Mouse (Mus musculus): Measurements from ENCODE around the gene Paqr8. TPM values are rescaled to one million over a fixed set of nuclear protein-coding genes. Genes with fewer than 3 reads are reported as not detected.
"Not testable (repeated sequence)": the region's sequence is repeated elsewhere in the genome, so short reads cannot be mapped to it uniquely, and the experiment has no call there.

Gene Paqr8
- polyA plus RNA-seq, 1 experiment from 2014 or later: 23.7 TPM

- Histone ChIP-seq H3K4me3 (no peak overlapping the region), H3K27ac (no peak overlapping the region), H3K4me1 (peaks cover 3% of the 10 kb centered on the region; the same call in 1 of the 2 replicates), H3K36me3 (replicated peaks) (no peaks in the 10 kb centered on the region), H3K4me2 (no peak overlapping the region), H3K9me3 (no peaks in the 10 kb centered on the region), H3K9ac (no peak overlapping the region), H3K27me3 (replicated peaks) (no peaks in the 10 kb centered on the region)
- ATAC-seq (replicated peaks): no peak
- WGBS: 76% methylated on average over 5 of the region's 5 CpGs
Measured at GRCm38 (mm10) chr1:20915608-20916007, 25.2 kb downstream of the Paqr8 start.

DNA sequence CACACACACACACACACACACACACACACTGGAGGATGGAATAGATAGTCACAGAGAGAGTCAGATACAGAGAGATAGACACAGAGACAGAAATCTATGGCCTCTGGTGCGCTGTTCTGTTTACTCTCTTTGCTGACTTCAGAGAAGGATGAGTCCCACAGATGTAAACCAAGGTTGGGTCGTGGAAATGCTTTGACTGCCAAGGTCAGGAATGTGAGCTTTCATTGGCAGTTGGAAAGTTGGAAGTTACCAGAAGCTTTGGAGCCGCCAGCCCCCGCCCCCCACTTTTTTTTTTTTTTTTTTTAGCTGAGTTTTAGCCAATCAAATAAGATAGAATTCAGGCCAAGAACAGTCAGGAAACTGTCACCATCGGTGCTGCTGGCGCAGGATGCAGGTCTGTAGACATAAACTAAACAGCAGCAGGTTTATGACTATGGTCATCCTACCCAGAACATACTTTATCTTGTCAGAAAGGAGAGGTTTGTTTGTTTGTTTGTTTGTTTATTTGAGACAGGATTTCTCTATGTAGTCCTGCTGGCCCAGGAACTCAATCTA, 27.2 kb downstream of the Paqr8 start:
- H3K4me1 ChIP-seq: peaks cover 9% of the 10 kb centered on the region; the same call in 1 of the 2 replicates
- H3K4me2 ChIP-seq: no peak overlapping the region
- no peaks in the 10 kb centered on the region for H3K27me3 ChIP-seq (replicated peaks)
- no peak overlapping the region for H3K4me3 ChIP-seq
- WGBS: 92% methylated on average over 6 of the region's 6 CpGs
- no peaks in the 10 kb centered on the region for H3K36me3 ChIP-seq (replicated peaks)
- H3K9ac ChIP-seq: no peak overlapping the region
- no peaks in the 10 kb centered on the region for H3K9me3 ChIP-seq
- no peak for ATAC-seq (replicated peaks)
- H3K27ac ChIP-seq: no peak overlapping the region

DNA sequence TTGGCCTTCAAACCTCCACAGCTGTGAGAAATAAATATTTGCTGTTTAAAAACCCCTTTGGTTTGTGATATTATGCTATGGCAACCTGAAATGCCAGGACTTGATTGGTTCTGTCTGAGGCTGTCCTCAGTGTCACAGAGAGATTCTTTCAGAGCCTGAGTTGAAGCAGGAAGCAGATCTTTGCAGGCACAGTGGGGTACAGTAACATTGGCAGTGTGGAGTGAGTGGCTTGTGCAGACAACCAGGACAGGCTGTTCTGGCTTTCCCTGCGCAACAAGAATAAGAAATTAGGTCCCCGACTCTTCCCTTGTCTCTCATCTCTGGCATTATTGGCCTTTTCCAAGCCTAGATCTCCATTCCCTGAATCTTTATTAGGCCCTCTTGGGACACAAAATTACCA, 29.3 kb downstream of the Paqr8 start:
- Histone ChIP-seq H3K4me3 (no peak overlapping the region), H3K27me3 (replicated peaks) (no peaks in the 10 kb centered on the region), H3K36me3 (replicated peaks) (no peaks in the 10 kb centered on the region), H3K4me2 (no peak overlapping the region), H3K9ac (no peak overlapping the region), H3K27ac (no peak overlapping the region), H3K9me3 (no peaks in the 10 kb centered on the region), H3K4me1 (peaks cover 14% of the 10 kb centered on the region)
- 84% methylated on average over 2 of the region's 2 CpGs for WGBS
- no peak for ATAC-seq (replicated peaks)

DNA sequence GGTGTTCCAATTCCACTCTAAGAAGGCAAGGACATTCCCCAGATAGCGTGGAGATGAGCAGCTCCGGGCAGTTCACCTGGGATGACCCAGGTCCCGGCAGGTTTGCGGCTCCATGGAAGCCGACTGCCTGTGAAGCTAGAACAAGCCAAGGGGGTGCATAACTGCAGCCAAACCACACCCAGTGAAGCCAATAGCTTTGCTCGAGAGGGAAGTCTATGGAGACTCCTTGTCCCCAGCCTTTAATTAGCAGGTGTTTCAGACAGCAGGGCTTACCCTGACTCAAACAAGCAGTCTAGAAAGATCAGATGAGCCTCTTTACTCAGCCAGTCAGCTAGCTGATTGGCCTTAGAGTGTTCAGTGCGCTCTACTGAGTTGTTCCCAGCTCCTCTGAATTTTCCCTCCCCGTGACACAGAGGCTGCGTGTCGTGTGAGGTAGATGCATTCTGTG, 30.7 kb downstream of the Paqr8 start:
- 0 out of 2 replicates have a peak overlapping the region, but pooled peaks have one; percentile 20 for H3K27ac ChIP-seq
- no peaks in the 10 kb centered on the region for H3K27me3 ChIP-seq (replicated peaks)
- WGBS: 72% methylated on average over 10 of the region's 10 CpGs
- H3K9me3 ChIP-seq: no peaks in the 10 kb centered on the region
- no peak overlapping the region for H3K4me2 ChIP-seq
- ATAC-seq (replicated peaks): peak; percentile 31; the same call in 1 of the 2 replicates
- no peak overlapping the region for H3K9ac ChIP-seq
- peaks cover 14% of the 10 kb centered on the region for H3K4me1 ChIP-seq
- H3K36me3 ChIP-seq (replicated peaks): no peaks in the 10 kb centered on the region
- no peak overlapping the region for H3K4me3 ChIP-seq

DNA sequence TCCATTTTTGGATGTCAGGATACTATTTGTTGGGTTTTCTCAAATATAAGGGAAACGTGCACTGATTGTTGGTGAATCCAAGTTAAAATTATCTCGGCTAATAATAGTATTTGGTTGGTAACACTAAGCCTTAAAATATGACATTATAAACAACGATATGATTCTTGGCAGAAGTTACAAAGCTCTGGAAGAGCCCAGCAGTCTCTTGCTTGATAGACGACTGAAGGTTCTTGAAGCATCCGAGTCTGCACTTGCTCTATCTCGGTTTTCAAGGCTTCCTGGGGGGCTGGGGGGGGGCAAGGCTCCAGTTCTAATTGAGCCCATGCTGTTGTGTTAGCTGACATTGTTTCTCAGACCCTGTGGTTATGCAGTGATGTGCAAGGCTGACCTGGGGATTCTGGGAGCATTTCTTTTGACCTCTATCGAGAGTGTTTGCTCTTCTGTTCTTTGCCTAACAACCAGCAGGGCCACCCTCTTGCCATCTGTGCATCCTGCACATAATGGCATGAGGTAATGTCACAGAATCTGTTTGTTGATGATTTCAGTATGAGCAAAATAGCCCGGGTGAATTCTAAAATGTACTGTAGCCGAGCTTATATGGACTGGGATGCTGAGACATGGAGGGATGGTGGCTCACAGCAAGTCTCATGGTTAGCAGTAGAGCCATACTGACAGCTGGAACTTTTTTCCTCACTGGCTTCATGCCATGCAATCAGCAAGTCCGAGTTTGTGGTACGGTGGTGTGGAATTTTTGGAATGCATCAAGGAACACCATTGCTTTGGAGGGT, 32.4 kb downstream of the Paqr8 start:
- Histone ChIP-seq H3K27me3 (replicated peaks) (no peaks in the 10 kb centered on the region), H3K4me3 (no peak overlapping the region), H3K27ac (peak overlapping the region; percentile 18; the same call in 1 of the 2 replicates), H3K4me2 (no peak overlapping the region), H3K36me3 (replicated peaks) (no peaks in the 10 kb centered on the region), H3K9me3 (no peaks in the 10 kb centered on the region), H3K4me1 (peaks cover 14% of the 10 kb centered on the region), H3K9ac (no peak overlapping the region)
- no peak; the same call in 1 of the 2 replicates for ATAC-seq (replicated peaks)
- WGBS: 57% methylated on average over 11 of the region's 11 CpGs

- H3K4me2 ChIP-seq; H3K36me3 ChIP-seq (replicated peaks); H3K27ac ChIP-seq; H3K9ac ChIP-seq; ATAC-seq (replicated peaks); H3K9me3 ChIP-seq; H3K27me3 ChIP-seq (replicated peaks); H3K4me3 ChIP-seq: not testable (repeated sequence)
- 87% methylated on average over 7 of the region's 7 CpGs for WGBS
- peaks cover 14% of the 10 kb centered on the region for H3K4me1 ChIP-seq
Measured at GRCm38 (mm10) chr1:20925324-20925723, 34.9 kb downstream of the Paqr8 start.

- Histone ChIP-seq H3K4me1 (peaks cover 13% of the 10 kb centered on the region), H3K27ac (no peak overlapping the region), H3K27me3 (replicated peaks) (no peaks in the 10 kb centered on the region), H3K9ac (no peak overlapping the region), H3K4me3 (no peak overlapping the region), H3K4me2 (no peak overlapping the region), H3K9me3 (no peaks in the 10 kb centered on the region), H3K36me3 (replicated peaks) (no peaks in the 10 kb centered on the region)
- 91% methylated on average over 4 of the region's 4 CpGs for WGBS
- ATAC-seq (replicated peaks): no peak
Measured at GRCm38 (mm10) chr1:20925926-20926325, 35.5 kb downstream of the Paqr8 start.

DNA sequence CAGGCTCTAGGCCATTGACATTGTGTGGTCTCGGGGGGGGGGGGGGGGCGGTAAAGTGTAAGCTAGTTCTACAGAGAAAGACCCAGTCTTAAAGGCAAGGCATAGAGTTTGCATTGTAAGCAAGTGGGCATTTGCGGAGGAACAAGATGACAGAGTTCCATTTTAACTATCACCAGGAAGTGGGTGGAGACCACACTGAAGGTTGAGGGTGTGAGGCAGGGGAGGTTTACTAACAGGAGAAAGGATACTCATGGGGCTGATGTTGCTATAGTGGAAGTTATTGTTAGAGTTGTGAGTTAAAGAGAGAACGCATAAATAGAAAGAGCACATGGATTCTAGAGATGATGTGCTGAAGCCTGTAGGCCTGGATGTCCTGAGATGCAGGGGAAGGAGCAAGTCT, 36.0 kb downstream of the Paqr8 start:
- Histone ChIP-seq H3K4me1 (peaks cover 8% of the 10 kb centered on the region), H3K4me2 (no peak overlapping the region), H3K9ac (no peak overlapping the region), H3K27me3 (replicated peaks) (no peaks in the 10 kb centered on the region), H3K4me3 (no peak overlapping the region), H3K27ac (no peak overlapping the region), H3K36me3 (replicated peaks) (no peaks in the 10 kb centered on the region), H3K9me3 (no peaks in the 10 kb centered on the region)
- 86% methylated on average over 4 of the region's 4 CpGs for WGBS
- ATAC-seq (replicated peaks): no peak

DNA sequence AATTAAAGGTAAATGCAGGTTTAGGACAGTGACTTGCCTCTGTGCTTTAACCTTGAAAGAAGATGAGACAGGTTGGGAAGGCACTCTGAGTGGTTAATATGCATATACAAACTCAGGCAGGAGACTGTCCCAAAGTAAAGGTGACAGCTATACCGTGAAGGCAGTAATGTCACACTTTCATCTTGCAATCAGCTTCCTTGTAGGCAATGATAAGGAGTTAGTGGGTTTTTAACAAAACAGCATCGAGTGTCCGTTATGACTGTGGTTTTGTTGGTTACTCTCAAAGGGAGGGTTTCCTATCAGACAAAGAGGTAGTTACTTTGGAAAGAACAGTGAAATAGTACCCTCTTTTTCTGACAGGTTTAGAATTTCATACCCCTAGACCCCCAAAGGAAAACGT, 38.1 kb downstream of the Paqr8 start:
- Histone ChIP-seq H3K4me1 (no peaks in the 10 kb centered on the region), H3K27ac (no peak overlapping the region), H3K27me3 (replicated peaks) (no peaks in the 10 kb centered on the region), H3K4me2 (no peak overlapping the region), H3K4me3 (no peak overlapping the region), H3K9ac (no peak overlapping the region), H3K36me3 (replicated peaks) (no peaks in the 10 kb centered on the region), H3K9me3 (no peaks in the 10 kb centered on the region)
- 91% methylated on average over 4 of the region's 4 CpGs for WGBS
- ATAC-seq (replicated peaks): no peak

GRCm38 (mm10) chr1:20933457-20933856, 43.1 kb downstream of the Paqr8 start:
- Histone ChIP-seq H3K27ac (no peak overlapping the region), H3K27me3 (replicated peaks) (no peaks in the 10 kb centered on the region)

DNA sequence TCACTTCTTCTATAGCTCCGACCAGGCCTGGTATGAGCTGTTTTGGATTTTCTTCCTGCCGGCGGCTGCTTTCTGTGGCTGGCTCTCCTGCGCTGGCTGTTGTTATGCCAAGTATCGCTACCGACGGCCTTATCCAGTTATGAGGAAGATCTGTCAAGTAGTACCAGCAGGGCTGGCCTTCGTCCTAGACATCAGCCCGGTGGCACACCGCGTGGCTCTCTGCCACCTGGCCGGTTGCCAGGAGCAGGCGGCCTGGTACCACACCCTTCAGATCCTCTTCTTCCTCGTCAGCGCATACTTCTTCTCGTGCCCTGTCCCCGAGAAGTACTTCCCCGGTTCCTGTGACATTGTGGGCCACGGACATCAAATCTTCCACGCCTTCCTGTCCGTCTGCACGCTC, 44.7 kb downstream of the Paqr8 start:
- H3K4me1 ChIP-seq: no peaks in the 10 kb centered on the region
- no peak overlapping the region for H3K4me3 ChIP-seq
- 82% methylated on average over 22 of the region's 22 CpGs for WGBS
- no peak overlapping the region for H3K27ac ChIP-seq
- no peak for ATAC-seq (replicated peaks)
- H3K27me3 ChIP-seq (replicated peaks): no peaks in the 10 kb centered on the region
- H3K4me2 ChIP-seq: no peak overlapping the region
- H3K9ac ChIP-seq: no peak overlapping the region
- H3K9me3 ChIP-seq: no peaks in the 10 kb centered on the region
- H3K36me3 ChIP-seq (replicated peaks): no peaks in the 10 kb centered on the region

More at GRCm38 (mm10) chr1:20933457-20933856, 43.1 kb downstream of the Paqr8 start:
- Histone ChIP-seq H3K4me1 (no peaks in the 10 kb centered on the region), H3K4me2 (no peak overlapping the region), H3K36me3 (replicated peaks) (no peaks in the 10 kb centered on the region), H3K9ac (no peak overlapping the region), H3K4me3 (no peak overlapping the region), H3K9me3 (no peaks in the 10 kb centered on the region)
- 22% methylated on average over 7 of the region's 7 CpGs for WGBS
- ATAC-seq (replicated peaks): peak; percentile 87

- WGBS: 23% methylated on average over 3 of the region's 3 CpGs
- Histone ChIP-seq H3K36me3 (replicated peaks) (no peaks in the 10 kb centered on the region), H3K4me1 (no peaks in the 10 kb centered on the region), H3K9me3 (no peaks in the 10 kb centered on the region), H3K4me2 (no peak overlapping the region), H3K27ac (no peak overlapping the region), H3K4me3 (no peak overlapping the region), H3K9ac (no peak overlapping the region), H3K27me3 (replicated peaks) (no peaks in the 10 kb centered on the region)
- peak; percentile 75 for ATAC-seq (replicated peaks)
Measured at GRCm38 (mm10) chr1:20939046-20939445, 48.6 kb downstream of the Paqr8 start.

DNA sequence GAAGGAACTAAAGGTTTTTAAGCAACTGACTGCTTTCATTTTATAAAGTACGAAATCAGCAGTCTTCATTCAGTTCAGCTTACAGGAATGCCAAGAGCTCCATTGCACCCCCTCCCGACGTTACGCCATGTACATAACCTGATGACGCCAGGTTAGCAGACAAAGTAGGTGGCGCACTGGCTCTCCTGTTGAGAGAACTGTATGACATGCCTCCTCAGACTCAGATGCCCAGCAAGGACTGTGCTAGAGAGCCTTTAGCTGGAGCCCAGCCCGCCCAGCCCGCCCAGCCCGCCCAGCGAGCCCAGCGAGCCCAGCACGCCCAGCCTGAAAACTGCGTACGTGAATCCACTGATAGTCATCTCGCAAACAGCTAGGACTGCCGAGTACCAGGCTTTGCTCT, 49.7 kb downstream of the Paqr8 start:
- no peak overlapping the region for H3K27ac ChIP-seq
- H3K4me1 ChIP-seq: no peaks in the 10 kb centered on the region
- no peak; the same call in 1 of the 2 replicates for ATAC-seq (replicated peaks)
- no peak overlapping the region for H3K4me2 ChIP-seq
- 68% methylated on average over 16 of the region's 16 CpGs for WGBS
- no peak overlapping the region for H3K4me3 ChIP-seq
- no peak overlapping the region for H3K9ac ChIP-seq
- no peaks in the 10 kb centered on the region for H3K36me3 ChIP-seq (replicated peaks)
- H3K27me3 ChIP-seq (replicated peaks): no peaks in the 10 kb centered on the region
- no peaks in the 10 kb centered on the region for H3K9me3 ChIP-seq

All from midbrain, embryonic 15.5 days (tissue).